Mouse (Mus musculus) adipocyte (in vitro differentiated cells): ENCODE results near the gene Ninj2.

Experiments
- DNase-seq: peaks from one replicate; pipeline ENCODE4 v3.0.0-alpha.2; 2016; ENCODE audit warnings: low spot score

Ninj2 gene

DNA sequence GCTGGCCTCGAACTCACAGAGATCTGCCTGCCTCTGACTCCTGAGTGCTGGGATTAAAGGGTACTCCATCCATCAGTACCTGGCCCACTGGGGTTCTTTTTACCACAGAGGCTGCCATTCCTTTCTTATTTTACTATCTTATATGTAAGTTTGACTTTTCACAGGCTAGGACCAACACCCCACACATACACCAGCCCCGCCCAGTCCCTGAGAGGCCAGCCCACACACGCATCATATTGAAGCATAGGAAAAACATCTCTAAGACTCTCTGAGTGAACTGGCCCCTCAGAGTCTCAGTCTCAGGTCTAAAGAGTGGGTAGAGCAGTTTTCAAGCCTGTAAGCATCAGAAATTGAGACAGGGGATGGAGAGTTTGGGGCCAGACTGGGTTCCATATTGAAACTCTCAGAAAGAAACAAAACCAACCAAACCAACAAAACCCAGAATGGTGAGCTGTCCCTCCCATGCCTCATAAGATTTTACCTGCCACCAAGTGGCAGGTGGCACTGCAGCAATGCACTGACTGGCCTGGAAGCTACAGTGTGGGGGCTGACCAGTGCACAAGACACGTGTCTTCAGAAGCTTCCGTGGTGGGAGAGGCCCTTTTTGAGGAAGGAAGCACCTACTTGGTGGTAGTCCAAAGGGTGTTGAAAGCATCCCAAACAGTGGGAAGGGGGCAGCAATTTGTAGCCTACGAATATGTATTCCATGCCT, 86.0 kb downstream of the Ninj2 start:
- DNase-seq = no peak

DNA sequence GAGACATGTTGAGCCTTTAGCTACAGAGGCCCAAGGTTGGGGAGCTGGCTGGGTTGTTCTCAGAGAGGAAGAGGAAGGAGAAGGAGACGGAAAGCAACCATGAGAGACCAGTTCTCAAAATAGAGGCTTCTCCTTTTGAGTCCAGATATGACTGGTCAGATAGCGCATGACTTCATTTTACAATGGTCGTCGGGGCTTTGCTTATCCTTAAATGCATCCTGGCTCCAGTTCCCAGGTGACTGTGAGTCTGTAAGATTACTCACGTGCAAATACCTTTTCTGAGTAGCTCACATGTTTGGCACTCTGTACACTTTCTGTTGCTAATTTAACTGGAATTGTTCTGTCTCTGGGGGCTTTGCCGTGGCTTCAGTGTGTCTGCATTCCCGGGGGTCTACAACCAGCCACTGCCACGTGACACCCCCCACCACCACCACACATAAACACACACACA, 86.6 kb downstream of the Ninj2 start:
- no peak for DNase-seq

DNA sequence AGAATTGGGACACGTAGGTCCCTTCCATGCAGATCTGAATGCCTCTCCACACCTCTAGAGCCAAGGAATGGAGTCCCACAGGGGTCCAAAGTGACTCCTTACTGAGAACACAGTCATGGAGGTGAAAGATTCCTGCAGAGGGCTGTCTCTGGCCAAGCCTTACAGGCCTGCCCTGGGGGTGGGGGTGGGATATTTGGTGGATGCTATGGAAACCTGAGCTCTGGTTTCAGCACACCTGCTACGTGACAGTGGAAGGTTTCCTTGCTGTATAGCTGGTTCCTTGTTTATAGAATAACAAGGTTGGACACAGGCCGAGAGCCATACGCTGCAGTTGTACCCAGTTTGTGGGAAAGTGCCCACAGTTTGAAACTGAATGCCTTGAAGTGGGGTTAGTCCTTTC, 87.3 kb downstream of the Ninj2 start:
- DNase-seq = no peak

DNA sequence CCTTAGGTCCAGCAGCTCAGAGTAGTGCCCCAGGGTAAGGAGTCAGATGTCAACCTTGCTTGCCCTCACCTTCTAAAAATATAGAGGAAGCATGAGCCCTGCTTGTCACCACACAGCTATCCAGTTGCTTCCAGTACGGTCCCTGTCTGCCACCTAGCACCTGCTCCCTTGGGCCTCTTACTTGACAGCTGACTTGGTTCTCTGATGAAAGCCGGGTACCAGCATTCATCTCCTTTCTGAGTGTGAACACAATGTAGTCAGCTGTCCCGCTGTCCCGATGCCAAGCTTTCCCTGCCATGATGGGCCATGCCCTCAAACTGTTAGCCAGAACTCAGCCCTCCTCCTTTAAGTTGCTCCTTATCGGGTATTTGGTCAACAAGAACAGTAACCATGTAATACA, 89.0 kb downstream of the Ninj2 start:
- no peak for DNase-seq

DNA sequence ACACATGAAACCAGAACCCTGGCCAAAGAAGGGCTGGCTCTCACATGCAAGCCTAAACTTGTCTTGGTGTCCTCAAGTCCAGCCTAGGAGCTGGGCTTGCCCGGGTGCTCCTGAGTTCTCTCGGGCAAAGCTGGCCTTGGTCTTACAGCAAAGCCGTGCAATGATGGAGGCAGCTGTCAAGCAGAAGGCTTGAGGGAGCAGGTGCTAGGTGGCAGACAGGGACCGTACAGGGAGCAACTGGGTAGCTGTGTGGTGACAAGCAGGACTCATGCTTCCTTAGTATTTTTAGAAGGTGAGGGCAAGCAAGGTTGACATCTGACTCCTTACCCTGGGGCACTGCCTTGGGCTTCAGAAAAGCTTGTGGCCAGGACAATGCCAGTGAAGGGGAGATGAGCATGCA, 90.6 kb downstream of the Ninj2 start:
- no peak for DNase-seq

DNA sequence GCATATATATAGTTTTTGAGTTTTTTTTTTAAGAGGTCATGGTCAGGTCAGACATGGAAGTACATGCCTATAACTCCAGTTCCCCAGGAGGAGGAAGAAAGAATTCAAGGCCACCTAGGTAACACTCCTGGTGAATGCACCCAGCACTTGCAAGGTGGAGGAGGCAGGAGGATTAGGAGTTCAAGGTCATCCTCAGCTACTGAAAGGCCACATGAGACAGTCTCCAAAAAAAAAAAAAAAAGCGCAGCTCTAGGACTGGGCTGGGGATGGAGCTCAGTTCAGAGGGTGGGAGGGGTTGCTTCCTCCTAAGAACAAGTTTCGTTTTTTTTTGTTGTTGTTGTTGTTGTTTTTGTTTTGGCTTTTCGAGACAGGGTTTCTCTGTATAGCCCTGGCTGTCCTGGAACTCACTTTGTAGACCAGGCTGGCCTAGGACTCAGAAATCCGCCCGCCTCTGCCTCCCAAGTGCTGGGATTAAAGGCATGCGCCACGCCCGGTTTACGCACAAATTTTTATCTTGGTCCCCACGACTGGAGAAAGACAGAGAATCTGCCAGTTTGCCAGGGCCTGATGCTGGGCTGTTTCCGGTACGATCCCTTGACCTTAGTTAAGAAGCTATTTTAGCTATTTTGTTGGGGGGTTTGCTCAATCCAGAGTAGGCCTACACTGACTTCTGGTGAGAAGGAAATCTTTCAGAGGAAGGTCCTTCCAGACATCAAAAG, 92.0 kb downstream of the Ninj2 start:
- DNase-seq = no peak

DNA sequence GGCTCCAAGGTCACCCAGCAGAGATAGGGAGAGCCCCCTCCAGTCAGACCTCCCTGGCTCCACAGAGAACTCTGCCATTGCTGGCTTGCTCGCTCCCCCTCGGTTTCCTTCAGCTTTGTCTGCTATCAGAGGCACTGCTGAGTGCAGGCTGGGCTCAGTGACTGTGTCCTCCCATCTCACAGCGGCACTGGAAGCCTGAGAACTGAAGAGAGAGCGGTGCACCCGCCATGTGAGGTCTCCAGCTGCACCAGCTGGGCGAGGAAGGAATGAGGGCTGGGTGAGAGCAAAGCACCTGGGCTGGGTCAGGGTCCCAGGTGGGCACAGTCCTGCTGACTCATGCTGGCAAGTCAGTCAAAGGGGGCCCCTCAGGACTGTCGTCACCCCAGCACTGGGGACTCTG, 92.6 kb downstream of the Ninj2 start:
- DNase-seq = no peak

DNA sequence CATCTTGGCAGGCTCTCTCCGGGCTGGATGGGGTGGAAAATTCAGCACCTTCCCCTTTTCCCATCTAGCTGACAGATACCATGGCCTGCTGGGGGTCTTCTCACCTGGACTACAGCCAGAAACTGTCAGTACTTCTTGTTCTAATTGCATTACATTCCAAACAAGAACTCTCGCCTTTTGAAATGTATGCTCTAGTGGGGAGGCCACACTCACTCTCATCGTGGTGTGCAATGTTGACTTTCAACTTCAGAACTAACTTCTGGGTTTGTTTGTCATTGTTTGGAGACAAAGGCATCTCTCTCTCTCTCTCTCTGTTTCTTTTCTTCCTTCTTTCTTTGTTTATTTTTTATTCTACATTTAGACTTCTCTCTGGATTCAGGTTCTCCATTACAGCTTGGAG, 93.4 kb downstream of the Ninj2 start:
- no peak for DNase-seq

DNA sequence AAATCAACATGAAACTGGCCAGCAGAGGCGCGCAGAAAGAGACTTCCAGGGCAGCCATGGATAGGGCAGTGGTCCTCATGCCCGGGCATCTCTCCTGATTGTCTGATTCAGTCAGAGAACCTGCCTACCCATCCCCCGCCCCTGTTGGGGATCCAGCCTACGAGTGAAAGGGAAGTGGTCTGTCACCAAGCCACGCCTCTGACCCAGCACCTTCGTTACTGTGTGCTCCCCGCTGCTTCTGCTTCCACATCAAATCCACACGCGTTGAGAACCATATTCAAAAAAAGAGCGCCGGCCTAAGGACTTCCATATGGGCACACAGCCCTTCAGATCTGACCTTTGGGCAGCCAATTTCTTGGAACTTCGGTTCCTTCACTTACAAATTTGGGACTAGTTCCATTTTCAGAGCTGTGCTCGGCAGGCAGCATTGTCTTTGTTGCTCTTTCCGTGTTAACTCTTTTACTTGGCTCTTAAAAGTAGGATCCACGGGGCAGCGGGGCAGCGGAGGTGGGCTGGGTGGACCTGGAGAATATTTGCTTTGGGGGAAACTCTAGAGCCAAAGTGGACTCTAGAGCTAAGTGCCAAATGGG, 94.5 kb downstream of the Ninj2 start:
- DNase-seq = peak; percentile 74

DNA sequence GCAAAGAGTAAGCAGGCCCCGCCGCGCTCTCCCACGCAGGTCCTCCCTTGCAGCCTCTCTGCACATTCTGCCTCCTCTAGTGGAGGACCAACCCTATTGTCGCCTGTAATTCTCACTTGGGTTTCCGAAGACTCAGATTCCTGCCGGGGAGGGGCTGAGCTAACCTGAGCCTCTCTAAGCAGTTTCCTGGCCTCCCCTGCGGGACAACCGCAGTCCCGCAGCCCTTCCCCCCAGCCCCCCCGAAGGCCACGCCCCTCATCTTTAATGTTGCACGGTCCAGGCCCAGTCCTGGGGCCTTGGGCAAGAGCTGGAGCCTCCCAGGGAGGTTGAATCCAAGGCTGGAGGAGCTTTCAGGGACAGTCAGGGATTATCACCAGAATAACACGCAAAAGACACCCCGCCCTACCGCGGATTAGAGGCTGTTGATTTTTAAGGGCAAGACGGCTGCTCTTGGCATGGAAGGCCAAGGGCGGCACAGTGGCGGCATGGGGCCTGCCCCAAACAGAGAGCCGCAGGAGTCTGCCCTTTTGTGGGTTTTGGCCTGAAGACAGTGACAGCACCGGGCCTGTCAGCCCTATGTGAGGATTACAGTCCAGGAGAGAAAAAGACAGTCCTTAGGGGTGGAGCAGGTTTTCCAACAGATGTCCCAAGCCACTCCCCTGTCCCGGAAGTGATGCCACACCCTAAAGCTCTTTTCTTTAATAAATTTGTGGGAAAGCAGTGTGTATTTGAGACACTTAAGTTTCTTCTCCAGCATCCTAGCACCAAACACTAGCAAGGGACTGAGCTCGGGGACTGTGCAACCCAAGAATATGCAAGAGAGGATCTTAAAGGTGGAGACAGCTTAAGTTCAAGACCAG, 95.5 kb downstream of the Ninj2 start:
- DNase-seq = no peak

DNA sequence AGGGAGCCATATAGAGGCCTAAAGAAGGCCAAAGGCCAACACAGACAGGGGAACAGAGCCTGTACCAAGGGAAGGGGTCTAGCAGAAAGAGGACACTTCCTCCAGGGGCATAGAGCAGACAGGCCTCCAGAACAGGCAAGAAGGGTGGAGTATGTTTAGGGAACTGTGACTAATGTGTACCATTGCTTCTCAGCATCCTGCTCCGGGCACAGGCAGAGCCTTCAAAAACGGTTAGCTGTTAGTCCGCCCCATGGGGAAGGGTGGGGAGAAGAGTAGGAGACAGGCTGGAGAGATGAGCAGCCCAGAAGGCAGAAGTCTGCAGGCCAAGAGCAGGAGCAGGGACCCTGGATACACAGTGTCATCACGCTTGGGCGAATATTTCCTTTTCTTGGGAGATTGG, 96.1 kb downstream of the Ninj2 start:
- DNase-seq = no peak

DNA sequence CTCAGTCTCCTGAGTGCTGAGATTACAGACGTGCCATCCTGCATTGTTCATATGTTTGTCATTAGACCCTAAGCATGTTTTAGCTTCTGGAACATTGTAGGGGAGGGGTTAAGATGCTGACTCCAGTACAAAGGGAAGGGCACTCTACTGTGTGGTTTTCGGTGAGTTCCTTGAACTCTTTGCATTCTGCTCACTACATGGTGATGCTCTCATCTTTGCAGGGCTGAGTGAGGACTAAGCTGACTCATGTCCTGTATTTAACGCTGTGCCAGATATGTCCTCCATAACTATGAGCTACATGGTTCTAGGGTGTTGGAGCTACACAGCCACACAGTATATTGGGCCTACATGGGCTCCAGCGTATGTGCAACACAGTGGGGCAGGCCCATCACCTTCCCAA, 97.2 kb downstream of the Ninj2 start:
- no peak for DNase-seq

DNA sequence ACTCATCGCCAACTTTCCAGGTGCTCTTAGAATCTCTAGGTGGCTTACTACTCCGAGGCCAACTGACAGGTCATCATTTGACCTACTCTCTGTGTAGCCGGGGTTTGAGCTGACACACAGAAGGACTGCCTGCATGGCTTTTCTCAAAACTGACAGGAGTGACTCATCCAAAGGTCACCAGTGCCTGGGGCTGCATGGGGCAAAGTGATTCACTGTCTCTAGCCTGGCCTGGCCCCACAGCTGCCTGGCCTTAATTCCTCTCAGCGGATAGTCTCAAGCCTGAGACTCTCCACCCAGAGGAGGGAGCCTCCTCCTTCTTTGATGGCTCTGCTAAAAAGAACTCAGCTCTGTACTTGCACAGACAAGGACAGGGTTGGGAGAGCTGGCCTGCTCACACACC, 97.8 kb downstream of the Ninj2 start:
- peak; percentile 73 for DNase-seq

DNA sequence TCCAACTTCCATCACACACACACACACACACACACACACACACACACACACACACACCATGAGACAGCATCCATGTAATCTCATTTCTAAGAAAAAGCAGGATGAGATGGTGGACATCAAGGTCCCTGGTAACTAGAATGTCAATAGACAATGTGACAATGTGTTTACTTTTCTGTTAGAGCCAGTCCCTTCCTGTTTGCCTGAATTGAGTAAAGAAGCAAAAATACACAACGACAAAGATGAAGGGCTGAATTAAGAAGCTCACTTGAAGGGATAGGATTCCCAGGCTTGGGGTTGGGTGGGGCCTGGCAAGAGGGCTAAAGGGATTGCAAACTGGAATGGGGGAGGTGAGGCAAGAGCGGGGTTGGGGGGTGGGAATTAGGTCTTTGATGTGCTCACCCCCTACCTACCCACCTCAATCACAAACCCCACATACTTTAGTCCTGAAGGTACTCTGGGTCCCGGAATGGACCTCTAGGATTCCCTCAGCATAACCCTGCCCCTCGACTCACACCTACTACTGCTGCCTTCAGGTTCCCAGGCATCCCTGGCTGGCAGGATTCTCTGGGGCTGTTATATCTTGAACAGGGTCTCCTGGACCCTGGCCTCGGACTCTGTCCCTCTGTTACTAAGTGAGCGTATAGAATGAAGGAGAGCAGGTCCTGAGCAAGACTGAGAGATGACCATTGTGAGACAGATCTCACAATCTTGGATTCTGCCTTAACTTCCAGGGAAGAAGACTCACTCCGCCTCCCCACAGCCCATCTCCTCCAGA, 98.4 kb downstream of the Ninj2 start:
- no peak for DNase-seq

DNA sequence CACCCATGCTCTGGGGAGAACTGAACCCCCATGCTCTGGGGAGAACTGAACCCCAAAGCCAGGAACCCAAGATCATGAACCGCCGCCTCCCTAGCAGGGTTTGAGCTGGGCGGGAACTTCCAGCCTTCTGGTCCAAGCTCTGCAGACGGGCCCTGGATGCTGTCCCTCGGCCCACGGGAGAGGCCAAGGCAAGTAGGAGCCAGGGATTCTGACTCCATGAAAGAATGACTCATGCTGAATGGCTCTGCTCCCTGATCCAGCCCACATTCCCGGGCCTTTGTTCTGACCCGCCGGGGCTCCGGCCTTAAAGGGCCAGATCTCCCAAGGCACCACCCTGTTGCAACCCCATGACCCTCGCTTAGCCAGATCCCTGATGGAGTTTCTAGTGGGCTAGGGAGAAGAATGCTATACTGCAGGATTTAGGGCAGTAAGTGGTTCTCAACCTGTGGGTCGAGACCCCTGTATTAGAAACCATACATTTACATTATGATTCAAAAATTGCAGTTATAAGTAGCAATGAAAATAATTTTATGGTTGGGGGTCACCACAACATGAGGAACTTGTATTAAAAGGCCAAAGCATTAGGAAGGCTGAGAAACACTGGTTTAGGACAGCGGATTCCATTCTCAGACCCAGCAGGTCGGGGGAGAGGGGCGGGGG, 99.2 kb downstream of the Ninj2 start:
- peak; percentile 89 for DNase-seq

DNA sequence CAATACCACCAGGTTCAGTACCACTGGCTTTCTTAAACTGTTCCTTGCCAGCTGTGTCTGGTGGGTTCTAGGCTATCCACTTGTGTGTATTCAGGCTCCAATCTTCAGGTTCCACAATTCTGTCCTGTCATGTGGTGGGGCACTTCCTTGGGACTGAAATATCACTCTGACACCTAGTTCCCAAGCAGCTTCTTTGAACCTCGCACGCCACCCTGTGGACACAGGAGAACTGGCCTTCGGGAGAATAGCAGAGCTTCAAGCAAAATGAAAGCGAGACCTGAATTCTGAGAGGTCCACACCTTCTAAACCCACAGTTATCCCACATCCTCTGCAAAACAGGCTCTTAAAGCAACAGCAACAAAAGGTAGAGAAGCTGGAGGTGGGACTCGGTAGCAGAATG, 100.0 kb downstream of the Ninj2 start:
- peak; percentile 96 for DNase-seq

DNA sequence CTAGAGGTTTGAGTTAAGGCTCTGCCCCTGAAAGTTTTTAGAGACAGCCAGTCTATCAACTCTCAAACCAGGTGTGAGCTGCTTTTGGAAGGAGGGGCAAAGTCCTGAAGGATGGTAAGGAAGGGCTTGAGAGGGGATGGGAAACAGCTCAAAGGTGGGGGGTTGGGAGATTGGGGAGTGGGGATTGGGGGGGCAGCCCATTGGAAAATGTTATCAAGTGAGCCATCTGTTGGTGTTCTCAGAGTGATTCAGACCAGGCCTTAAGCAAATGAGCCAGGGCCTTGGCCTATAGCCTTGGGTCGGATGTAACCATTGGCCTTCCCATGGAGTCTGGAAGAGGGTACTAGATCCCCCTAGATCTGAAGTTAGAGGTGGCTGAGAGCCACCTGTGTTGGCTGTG, 100.6 kb downstream of the Ninj2 start:
- DNase-seq = no peak

DNA sequence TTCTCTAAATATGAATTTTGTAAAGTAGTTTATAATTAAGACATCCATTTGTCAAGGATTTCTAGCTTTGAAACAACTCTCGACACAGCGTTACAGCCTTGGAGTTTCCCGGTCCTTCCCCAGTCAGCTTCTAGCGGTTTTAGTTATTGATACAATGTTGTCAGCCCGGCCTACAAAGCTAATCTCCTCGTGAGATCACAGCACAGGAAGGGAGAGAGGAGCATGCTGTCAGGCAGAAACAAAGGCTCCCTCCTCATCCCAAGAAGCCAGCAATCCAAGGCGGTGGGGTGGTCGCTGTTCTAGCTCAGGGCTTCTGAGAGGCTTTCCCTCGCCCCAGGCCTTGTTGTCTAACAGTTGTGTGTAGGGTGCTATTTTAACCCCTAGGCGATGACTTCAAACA, 101.2 kb downstream of the Ninj2 start:
- DNase-seq = no peak

DNA sequence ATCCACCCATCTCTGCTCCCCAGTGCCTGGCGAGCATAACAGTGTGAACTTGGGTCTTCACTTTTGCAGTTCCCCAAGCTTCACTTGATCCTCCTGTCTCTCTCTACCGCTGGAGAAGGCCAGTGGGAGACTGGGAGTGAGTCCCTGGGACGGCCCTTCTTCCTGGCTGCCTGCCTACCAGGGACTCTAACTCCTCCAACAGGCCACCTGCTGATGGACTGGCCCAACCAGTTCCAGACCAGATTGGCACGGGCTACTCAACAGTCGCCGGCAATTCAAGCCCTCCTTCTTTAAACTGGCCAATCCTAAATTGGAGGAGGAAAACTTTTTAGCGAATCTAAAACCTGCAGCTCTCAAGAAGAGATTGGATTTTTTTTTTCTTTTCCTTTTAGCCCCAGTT, 101.8 kb downstream of the Ninj2 start:
- DNase-seq = no peak

DNA sequence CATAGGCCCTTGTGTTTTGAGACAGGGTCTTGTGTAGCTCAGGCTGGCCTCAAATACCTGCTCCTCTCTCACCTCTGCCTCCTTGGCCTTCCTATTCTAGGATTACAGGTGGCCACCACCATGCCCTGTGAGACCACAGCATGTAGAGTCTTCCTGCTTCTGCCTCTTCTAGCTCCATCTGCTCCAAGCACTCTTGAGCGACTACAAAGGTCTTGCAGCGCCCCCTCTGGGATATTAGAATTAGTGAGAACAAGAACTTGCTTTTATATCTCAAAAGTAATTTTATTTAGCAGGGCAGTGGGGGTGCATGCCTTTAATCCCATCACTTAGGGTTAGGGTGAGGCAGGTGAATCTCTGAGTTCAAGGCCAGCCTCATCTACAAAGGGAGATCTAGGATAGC, 103.7 kb downstream of the Ninj2 start:
- DNase-seq = peak; percentile 53

DNA sequence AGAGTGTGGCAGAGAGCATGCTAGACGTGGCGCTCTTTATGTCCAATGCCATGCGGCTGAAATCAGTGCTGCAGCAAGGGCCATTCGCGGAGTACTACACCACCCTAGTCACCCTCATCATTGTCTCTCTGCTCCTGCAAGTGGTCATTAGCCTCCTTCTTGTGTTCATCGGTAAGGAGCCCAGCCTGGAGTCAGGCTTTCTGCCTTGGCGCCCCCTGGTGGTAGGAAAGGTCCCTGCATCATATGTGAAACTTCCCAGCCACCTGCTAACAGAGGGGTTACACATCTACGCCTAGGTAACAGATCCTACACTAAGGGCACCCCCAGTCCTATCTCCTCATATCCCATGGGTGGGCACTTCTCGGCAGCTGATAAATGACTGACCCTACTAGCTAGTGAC, 104.8 kb downstream of the Ninj2 start:
- DNase-seq = peak; percentile 76
